Mouse (Mus musculus): ENCODE measurements around the gene Slfn5.
"Not testable (repeated sequence)": the region's sequence is repeated elsewhere in the genome, so short reads cannot be mapped to it uniquely, and the experiment has no call there.

Slfn5 gene

DNA sequence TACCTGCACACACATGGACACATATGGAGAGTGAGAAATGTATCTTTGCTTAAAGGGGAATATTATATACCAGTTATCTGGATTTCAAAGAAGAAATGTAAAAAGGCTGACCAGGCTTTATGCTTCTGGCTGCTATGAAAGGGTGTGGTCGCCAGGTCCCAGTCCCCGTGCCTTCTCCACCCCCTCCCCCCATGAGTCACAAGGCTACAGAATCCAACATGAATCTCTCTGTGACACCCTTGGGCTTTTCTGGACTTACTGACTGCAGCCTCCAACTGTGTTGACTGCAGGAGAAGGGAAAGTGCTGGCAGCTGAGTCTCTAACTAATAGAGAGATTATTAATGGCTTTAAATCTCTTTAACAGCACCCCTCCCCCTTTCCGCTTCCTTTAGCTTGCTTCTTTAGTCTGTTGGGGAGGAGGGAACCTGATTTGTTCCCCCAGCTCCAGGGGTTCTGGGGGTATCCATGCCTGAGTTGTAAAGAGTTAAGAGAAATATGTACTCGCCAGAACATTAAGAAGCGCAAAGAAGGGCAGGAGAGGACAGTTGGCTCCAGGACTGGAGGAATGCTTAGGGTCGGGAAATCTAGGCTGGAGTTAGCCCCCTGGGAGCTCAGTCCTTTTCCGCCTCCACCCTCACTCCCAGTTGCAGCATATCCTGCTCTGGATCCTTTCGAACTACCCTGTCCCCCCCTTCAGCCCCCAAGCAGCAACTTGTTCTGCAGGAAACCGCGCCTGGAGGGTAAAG lies at the start of gene Slfn5:
Gene Slfn5 (plus strand): TSS at position 614 of the 746 bp plus-strand sequence.
- in situ Hi-C loops (cut with MboI, MseI) = no loop called here

DNA sequence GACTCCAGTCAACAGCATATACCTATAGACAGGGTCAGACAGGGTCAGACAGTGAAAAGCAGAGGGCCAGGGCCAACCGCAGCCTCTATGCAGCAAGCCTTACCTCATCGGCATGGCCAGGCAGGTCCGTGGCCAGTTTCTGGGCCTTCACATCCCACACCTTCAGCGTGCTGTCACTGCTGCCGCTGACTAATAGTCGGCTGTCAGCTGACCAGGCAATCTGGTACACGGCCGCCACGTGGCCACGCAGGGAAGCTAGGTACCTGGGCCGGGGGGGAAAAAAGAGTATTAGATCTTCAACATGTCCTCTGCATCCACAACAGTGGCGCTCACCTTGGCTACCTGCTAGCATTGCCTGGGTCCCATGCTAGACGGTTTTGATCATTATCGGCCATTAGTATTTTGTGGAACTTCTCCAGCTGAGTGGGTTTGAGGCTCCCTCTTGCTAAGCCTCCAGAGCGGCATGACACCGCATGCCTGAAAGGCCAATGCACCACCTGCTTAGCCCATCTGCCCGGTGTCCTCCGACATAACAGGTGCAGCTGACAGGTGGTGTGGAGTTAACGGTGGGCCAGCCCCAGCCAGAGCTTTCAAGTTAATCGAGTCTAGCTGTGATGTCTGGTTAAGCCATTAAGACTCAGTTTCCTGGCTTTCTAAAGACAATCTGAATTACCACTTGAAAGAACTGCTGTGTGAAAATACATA lies 49.4 kb upstream of the Slfn5 start:
- in situ Hi-C loops (cut with MboI, MseI) = no loop called here

DNA sequence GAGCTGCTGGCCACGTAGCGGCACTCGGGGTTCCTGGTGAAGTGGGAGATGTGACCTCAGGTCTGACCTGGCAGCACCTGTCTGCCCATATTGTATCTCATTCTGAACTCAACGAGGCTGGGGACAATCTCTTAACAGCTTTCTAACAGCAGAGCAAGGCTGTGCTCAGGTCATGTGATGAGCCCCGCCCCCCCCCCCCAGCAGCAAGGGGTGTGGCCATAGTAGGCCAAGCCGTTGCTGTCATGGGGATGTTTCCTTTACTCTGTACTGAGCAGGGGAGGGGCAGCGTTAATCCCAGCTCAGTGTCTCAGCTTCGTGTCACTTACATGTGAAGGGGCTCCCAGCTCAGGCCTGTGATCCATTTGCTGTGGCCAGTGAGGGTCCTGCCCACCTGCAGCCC lies 46.2 kb upstream of the Slfn5 start:
- in situ Hi-C loops (cut with MboI, MseI) = no loop called here

DNA sequence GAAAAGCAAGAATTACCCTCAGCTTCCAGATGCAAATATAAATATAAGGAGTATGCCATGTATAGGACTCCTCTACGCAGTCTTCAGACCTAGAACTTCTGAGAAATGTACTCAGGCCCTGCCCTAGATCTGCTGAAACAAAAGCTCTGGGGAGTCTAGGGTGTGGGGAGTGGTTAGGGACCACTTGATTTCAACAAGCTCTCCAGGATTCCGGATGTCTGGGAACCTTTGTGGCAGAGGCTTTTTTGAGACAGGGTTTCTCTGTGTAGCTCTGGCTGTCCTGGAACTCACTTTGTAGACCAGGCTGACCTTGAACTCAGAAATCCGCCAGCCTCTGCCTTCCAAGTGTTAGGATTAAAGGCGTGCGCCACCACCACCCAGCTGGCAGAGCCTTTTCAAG lies 45.3 kb upstream of the Slfn5 start:
- in situ Hi-C loops (cut with MboI, MseI) = no loop called here

DNA sequence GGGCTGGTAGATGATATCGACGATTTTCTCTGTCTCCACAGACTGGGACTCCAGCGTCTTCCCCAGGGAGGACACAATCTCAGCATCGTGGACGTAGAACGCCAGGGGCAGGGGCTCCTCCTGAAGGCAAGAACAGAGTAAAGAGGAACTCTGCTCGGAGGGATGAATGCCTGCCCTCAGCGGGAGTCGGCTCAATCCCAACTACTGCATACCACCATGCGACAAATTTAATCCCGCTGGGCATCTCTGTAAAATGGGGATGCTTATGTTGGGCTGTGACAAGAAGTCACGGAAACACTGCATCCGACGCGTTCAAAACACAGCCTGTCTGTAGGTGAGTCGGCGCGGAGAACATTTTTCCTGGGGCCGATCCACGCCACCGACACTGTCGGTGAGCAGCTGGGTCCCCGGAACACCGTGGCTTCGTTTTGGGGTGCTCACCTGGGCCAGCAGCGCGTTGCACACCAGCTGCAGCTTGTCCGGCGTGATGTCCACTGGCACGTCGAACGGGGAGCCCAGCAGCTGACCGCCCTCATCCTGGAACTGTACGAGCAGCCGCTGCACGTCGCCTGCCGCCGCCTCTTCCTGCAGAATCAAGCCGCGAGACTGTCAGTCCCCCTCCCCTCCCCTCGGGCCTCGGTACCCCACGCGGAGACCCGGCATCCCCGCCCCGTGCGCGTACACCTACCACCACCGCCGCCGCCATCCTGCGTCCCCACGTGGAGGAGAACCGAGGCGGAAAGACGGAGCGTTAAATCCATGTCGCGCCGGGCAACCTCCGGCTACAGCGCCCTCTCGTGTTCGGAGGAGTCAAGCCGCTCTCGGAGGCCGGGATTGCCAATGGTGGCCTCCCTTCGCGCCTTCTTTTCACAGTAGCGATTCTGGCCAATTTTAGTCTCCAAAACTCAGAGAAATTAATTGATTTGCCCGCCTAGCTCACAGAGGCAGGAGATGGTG lies 43.2 kb upstream of the Slfn5 start, which contains the start of gene Nle1:
Gene Nle1 (minus strand): TSS at position 761 of the 957 bp plus-strand sequence.
- in situ Hi-C loops (cut with MboI, MseI) = no loop called here

DNA sequence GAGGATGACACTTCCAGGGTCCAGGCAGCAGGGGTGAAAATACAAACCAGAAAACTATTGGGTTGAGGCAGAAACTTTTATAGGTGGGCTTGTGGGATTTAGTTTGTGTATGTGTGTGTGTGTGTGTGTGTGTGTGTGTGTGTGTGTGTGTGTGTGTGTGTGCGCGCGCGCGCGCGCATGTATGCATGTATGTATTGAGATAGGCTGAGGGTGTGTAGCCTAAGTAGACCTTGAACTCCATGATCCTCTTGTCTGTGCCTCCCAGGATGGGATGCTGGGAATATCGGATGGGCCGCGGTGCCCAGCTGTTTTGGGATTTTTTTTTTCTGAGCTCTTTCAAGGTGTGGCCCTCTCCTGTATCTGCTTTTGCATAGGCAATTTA lies 42.5 kb upstream of the Slfn5 start:
- in situ Hi-C loops (cut with MboI, MseI) = no loop called here

DNA sequence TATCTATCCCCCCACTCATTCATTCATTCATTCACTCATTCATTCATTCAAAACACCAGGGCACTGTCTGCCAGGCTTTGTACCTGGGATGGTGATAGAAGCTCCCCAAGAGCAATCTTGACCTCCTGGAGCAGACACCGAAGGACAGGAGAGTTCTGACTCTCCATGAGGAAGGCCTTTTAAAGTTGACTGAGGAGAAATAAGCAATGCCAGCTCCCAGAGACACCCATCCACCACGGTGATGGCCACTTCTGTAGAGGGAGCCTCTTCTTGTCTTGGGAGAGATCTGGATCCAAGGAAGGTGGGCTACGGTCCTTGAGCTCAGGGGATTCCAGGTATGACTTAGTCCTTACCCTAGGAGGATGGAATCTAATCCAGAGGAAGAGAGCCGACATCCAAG lies 40.9 kb upstream of the Slfn5 start, which contains the start of gene Unc45b:
Gene Unc45b (plus strand): TSS at position 301 of the 400 bp plus-strand sequence.
- in situ Hi-C loops (cut with MboI, MseI) = no loop called here

DNA sequence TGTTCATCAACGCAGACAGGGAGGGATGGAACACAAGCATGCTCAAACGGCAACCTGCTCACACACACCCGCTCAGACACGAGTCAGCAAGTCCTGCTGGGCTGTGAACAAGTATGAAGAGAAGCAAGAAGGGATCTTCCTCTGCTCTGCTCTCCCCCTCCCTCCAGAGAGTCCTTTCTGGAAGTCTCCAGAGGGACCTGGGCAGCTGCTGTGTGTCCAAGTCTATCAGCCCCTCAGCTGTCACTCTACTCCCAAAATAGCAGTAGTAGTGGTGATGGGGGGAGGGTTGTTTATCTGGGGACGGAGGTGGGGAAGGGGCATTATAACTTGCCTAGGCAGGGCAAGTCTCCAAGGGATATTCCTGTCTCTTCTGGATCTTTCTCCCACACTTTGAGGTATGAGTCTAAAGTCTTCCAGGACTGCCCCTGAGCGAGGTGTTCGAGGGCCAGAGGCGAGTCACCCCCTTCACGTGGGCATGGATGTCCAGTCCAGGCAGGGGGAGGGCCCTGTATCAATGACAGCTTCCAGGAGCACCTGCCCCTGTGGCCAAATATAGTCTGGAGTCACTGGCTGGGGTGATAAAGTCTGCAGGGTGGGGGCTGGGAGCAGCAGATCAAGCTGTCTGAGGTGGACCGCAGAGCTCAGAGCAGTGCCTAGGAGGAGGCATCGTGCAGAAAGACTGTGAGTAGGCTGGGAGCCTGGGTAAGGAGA lies 40.3 kb upstream of the Slfn5 start:
- in situ Hi-C loops (cut with MboI, MseI) = no loop called here

DNA sequence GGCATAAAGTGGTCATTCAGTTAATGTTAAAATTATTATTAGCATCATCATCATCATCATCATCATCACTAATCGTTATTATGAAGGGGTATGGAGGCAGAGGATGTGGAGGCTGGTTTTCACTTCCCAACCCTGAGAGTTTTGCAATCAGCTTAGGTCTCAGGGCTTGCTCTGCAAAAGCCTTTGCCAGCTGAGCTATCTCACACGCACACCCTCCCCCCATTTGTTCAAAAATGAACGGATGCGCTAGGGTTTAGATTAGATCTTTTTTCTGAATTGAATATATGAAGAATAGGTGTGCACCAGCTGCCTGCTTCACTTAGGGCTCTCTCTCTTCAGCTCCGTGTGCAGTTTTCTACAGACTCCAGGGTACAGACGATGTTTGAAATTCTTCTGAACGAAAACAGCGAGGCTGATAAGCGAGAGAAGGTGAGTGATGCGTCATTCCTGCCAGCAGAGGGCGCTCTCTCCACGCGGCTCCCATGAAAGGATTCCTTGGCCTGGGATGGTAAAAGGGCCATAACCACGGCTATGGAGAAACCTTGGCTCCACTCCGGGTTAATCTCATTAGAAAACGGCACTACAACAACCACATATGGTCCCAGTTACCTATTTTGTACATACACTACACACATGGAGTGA lies 36.3 kb upstream of the Slfn5 start:
- in situ Hi-C loops (cut with MboI, MseI) = no loop called here

DNA sequence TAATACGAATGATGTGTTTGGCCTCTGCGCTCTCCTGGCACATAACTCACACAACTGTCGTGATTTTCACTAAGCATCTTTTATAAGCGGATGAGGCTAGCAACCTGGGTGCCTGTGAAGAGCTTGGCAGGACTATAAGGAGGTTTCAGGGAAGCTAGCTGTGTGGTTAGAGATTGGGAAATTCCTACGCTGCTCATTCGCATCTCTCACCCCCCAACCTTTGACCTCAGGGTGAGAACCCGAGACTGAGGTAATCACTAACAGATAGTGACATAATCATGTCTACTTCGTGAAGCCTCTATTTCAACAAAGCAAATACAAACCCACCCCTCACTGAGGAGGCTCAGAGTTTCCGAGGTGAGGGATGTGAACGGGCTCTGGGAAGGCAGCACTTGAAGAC lies 30.4 kb upstream of the Slfn5 start:
- in situ Hi-C loops (cut with MboI, MseI) = loop anchor here (10.0 kb wide), 1 partner anchor 334 kb away; no protein-coding TSS in a partner anchor

DNA sequence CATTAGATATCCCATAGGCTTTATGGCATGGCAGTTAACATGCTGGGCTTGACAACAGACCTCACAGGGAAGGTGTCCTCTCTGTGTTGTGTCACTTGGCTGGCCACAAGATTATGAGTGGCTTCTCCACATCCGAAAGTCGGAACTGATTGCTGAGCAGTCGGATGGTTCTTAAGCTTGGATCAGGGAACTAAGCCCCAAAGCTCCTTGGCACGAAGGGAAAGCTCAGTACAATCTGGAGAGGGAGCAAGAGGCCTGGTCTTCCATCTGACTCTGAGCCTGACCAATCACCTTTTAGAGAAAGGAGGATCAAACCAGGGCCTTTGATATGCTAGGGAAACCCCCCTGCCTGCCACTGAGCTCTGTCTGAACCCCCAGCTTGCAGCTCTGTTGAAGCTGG lies 29.5 kb upstream of the Slfn5 start:
- in situ Hi-C loops (cut with MboI, MseI) = loop anchor here (10.0 kb wide), 1 partner anchor 333 kb away; no protein-coding TSS in a partner anchor

DNA sequence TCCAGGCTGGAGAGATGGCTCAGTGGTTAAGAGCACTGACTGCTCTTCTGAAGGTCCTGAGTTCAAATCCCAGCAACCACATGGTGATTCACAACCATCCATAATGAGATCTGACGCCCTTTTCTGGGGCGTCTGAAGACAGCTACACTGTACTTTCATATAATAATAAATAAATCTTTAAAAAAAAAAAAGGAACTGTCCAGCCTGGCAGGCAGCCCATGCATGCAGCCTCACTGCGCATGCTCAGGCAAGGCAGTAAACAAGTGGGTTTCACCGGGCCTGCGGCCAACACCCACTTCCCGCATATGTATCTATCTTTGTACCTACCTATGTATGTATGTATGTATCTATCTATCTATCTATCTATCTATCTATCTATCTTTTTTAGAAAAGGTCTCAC lies 27.2 kb upstream of the Slfn5 start:
- in situ Hi-C loops (cut with MboI, MseI) = loop anchor here (10.0 kb wide), 1 partner anchor 331 kb away; no protein-coding TSS in a partner anchor

DNA sequence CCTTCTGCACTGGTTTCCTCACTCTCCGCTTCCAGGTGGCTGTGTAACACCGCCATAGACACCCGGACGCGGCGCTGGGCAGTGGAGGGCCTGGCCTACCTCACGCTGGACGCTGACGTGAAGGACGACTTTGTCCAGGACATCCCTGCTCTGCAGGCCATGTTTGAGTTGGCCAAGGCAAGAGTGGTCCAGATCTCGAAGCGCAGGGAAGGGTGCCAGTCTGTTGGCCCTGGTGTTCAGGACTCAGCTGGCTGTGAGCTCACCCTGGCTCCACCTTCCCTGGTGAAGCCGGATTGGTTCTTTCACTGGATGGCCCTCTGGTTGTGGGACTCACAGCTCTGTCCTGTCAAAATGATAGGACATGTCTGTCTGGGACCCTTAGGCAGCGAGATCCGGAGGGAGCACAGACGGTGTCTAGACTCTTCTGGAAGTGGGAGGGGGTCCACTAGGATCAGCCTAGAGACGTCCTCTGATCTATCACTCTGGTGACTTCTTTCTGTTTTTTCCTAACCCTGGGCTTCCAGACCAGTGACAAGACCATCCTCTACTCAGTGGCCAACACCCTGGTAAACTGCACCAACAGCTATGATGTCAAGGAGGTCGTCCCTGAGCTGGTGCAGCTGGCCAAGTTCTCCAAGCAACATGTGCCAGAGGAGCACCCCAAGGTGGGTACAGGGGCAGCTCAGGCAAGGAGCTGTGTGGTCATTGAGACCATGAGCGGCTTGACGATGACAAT lies 22.1 kb upstream of the Slfn5 start:
- in situ Hi-C loops (cut with MboI, MseI) = loop anchor here (10.0 kb wide), 1 partner anchor 326 kb away; no protein-coding TSS in a partner anchor

DNA sequence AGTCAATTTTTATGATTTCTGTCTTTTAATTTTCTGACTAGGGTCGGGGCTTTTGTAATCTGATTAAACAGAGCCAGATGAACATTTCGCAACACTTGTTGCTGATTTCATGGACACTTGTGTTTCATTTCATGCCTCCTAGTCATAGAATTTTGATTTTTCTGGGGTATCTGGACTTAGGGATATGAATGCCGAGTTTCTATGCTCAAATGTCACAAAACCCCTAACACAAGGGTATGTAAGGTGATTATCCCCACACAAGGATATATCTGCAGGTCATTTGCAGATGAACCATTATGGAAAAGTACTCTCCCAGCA lies 21.6 kb upstream of the Slfn5 start:
- in situ Hi-C loops (cut with MboI, MseI) = loop anchor here (10.0 kb wide), 1 partner anchor 325 kb away; no protein-coding TSS in a partner anchor

DNA sequence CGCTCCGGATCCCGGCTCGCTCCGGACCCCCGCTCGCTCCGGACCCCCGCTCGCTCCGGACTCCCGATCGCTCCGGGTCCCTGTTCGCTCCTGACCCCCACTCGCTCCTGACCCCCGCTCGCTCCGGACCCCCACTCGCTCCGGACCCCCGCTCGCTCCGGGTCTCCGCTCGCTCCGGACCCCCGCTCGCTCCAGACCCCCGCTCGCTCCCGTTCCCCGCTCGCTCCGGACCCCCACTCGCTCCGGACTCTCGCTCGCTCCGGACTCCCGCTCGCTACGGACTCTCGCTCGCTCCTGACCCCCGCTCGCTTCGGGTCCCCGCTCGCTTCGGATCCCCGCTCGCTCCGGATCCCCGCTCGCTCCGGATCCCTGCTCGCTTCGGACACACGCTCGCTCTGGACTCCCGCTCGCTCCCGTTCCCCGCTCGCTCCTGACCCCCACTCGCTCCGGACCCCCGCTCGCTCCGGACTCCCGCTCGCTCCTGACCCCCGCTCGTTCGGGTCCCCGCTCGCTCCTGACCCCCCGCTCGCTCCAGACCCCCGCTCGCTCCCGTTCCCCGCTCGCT lies 20.7 kb upstream of the Slfn5 start:
- in situ Hi-C loops (cut with MboI, MseI) = not testable (repeated sequence)

DNA sequence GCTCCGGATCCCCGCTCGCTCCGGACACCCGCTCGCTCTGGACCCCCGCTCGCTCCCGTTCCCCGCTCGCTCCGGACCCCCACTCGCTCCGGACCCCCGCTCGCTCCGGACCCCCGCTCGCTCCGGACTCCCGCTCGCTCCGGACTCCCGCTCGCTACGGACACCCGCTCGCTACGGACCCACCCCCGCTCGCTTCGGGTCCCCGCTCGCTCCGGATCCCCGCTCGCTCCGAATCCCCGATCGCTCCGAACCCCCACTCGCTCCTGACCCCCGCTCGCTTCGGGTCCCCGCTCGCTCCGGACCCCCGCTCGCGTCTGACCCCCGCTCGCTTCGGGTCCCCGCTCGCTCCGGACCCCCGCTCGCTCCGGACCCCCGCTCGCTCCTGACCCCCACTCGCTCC lies 20.0 kb upstream of the Slfn5 start:
- in situ Hi-C loops (cut with MboI, MseI) = not testable (repeated sequence)

DNA sequence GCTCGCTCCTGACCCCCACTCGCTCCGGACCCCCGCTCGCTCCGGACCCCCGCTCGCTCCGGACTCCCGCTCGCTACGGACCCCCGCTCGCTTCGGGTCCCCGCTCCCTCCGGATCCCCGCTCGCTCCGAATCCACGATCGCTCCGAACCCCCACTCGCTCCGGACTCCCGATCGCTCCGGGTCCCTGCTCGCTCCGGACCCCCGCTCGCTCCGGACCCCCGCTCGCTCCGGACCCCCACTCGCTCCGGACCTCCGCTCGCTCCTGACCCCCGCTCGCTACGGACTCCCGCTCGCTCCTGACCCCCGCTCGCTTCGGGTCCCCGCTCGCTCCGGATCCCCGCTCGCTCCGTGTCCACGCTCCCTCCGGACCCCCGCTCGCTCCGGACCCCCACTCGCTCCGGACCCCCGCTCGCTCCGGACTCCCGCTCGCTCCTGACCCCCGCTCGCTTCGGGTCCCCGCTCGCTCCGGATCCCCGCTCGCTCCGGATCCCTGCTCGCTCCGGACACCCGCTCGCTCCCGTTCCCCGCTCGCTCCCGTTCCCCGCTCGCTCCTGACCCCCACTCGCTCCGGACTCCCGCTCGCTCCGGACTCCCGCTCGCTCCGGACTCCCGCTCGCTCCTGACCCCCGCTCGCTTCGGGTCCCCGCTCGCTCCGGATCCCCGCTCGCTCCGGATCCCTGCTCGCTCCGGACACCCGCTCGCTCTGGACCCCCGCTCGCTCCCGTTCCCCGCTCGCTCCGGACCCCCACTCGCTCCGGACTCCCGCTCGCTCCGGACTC lies 19.3 kb upstream of the Slfn5 start:
- in situ Hi-C loops (cut with MboI, MseI) = not testable (repeated sequence)

DNA sequence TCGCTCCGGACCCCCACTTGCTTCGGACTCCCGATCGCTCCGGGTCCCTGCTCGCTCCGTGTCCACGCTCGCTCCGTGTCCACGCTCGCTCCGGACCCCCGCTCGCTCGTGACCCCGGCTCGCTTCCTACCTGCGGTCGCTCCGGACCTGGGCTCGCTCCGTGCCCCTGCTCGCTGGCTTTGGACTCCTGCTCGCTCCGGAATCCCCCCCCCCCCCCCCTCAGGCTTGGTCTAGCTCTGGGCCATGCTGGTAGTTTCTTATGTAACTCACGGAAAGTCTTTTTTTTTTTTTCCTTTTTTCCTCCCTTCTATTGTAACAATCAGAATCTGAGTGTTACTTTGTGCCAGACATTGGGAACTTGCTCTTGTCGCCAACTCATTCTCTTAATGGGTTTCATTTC lies 18.0 kb upstream of the Slfn5 start:
- in situ Hi-C loops (cut with MboI, MseI) = no loop called here

DNA sequence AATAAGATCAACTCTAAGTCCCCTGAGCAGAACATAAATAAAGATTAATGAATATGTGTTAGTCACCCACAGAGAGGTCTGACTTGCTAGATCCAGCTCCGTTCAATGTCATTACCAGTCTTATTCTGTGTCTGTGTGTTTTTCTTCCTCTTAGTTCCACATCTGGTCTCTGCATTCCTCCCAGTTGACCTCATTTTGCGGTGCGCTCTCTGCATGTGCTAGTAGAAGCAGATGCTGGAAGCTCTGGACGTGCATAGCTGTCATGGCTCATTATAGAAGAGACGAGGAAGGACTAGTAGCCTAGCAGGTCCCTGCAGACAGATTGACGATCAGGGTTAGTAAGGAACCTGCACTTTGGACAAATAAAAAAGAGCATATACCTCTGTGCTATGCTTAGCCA lies 7.8 kb upstream of the Slfn5 start:
- in situ Hi-C loops (cut with MboI, MseI) = no loop called here
